Mouse (Mus musculus): ENCODE results near the gene Gm7298. TPM values are rescaled to one million over a fixed set of nuclear protein-coding genes. Genes with fewer than 3 reads are reported as not detected.

Gm7298 gene
- total RNA-seq (2023) = not detected

GRCm38 (mm10) chr6:121732632-121733031, at the start of gene Gm7298:
Gm7298 (plus strand) TSS chr6:121732932.

DNA sequence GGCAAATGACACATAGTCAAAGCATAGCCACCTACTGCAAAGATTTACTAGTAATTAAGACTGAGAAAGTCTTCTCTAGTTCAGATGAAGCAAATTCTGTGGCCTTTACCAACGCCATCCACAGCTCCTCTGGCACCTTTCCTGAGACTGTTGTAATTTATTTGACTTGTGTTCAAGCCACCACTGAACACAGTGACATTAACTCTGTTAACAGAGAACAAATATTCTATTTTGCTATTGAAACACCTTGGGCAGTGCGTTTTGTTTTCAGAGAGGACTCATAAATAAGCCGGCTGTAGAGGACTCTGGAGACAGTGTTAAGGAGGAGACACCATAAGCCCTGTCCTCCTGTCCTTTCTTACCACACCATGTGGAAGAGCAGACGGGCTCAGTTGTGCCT, 105.5 kb downstream of the Gm7298 start, which contains the start of gene Mug1:
Mug1 (plus strand) TSS at position 271 of the 400 bp plus-strand sequence.

Other genes with a start within 250 kb of the Gm7298 start
- gene A2m, start 97.6 kb upstream of the Gm7298 start, total RNA-seq (2023) = under 1 TPM in 1 of 2 experiments, not detected in 1; 0.09 TPM
- gene Mug1, start 105.6 kb downstream of the Gm7298 start, total RNA-seq (2023) = not detected